34 mouse cellular contexts compared by ENCODE assay signal in the genomic region with DNA sequence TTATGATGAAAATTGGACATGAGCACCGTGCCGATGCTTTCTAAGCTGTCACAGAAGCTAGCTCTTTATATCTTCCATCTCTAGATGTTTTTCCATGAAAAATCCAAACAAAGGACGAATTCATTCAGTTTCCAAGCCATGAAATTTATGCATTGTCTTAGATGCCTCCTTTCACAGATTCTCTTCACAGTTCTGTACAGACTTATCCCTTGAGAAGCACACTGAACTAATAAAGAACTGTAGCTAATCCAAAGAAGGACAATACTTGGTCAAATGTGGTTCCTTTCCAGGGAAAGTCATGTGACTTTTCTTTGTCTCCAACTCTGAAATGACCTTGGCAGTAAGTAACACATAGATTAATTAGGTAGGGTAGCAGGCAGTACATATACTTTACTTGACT. TPM values are rescaled to one million over a fixed set of nuclear protein-coding genes. Genes with fewer than 3 reads are reported as not detected.
"Had no signal": no experiment of that assay in that cellular context is flagged by ENCODE, and none has a peak within 500 bp of the region (broad histone marks: within the 10 kb centered on the region; RNA-seq: fewer than 3 reads in every experiment).

No protein-coding gene starts in this region.

- H3K4me1 ChIP-seq: limb, embryonic 10.5 days; limb, embryonic 12.5 days; limb, embryonic 13.5 days; limb, embryonic 15.5 days; liver, embryonic 12.5 days; liver, embryonic 13.5 days; liver, embryonic 15.5 days; lung, embryonic 15.5 days; megakaryocyte, embryonic 14.5 days; midbrain, embryonic 13.5 days; neural tube, embryonic 12.5 days had no signal

- H3K4me3 ChIP-seq: left cerebral cortex, adult 2 months; limb, embryonic 10.5 days; limb, embryonic 12.5 days; limb, embryonic 13.5 days; limb, embryonic 15.5 days; liver, embryonic 12.5 days; liver, embryonic 13.5 days; liver, embryonic 15.5 days; lung, embryonic 15.5 days; megakaryocyte, embryonic 14.5 days; midbrain, embryonic 13.5 days; myocyte; neural tube, embryonic 12.5 days had no signal

- H3K27ac ChIP-seq: left cerebral cortex, adult 2 months; limb, embryonic 10.5 days; limb, embryonic 12.5 days; limb, embryonic 13.5 days; limb, embryonic 15.5 days; liver, embryonic 12.5 days; liver, embryonic 13.5 days; liver, embryonic 14.5 days; liver, embryonic 15.5 days; lung, embryonic 15.5 days; macrophage; midbrain, embryonic 13.5 days; neural tube, embryonic 12.5 days had no signal

- ATAC-seq: liver, embryonic 12.5 days; liver, postnatal 0 days; lung, postnatal 0 days; midbrain, embryonic 13.5 days had no signal

- H3K4me2 ChIP-seq: limb, embryonic 12.5 days; limb, embryonic 13.5 days; limb, embryonic 15.5 days; liver, embryonic 11.5 days; liver, embryonic 12.5 days; liver, embryonic 13.5 days; liver, embryonic 15.5 days; lung, embryonic 14.5 days; lung, embryonic 15.5 days; midbrain, embryonic 13.5 days; neural tube, embryonic 12.5 days had no signal

- H3K27me3 ChIP-seq: limb, embryonic 12.5 days; limb, embryonic 13.5 days; limb, embryonic 15.5 days; liver, embryonic 12.5 days; liver, embryonic 13.5 days; liver, embryonic 15.5 days; lung, embryonic 15.5 days; megakaryocyte, embryonic 14.5 days; midbrain, embryonic 13.5 days; neural tube, embryonic 12.5 days had no signal

- H3K9ac ChIP-seq: limb, embryonic 12.5 days; limb, embryonic 13.5 days; limb, embryonic 15.5 days; liver, embryonic 12.5 days; liver, embryonic 13.5 days; liver, embryonic 14.5 days; liver, embryonic 15.5 days; liver, postnatal 0 days; lung, embryonic 14.5 days; lung, embryonic 15.5 days; midbrain, embryonic 13.5 days; neural tube, embryonic 12.5 days had no signal

- H3K9me3 ChIP-seq: limb, embryonic 10.5 days; limb, embryonic 12.5 days; limb, embryonic 13.5 days; limb, embryonic 15.5 days; liver, embryonic 12.5 days; liver, embryonic 13.5 days; liver, embryonic 15.5 days; lung, embryonic 15.5 days; megakaryocyte, embryonic 14.5 days; midbrain, embryonic 13.5 days; neural tube, embryonic 12.5 days had no signal

- DNase-seq: layer of hippocampus, postnatal 36 days; left cerebral cortex, postnatal 4 days; liver; liver, embryonic 13.5 days; liver, postnatal 0 days; lung, adult 18-20 months; lung, adult 2 months; lung, embryonic 14.5 days; lung, postnatal 10 days; lung, postnatal 14 days; lung, postnatal 4 days had no signal

- H3K36me3 ChIP-seq: limb, embryonic 10.5 days; limb, embryonic 12.5 days; limb, embryonic 13.5 days; limb, embryonic 15.5 days; liver, embryonic 12.5 days; liver, embryonic 13.5 days; liver, embryonic 15.5 days; lung, embryonic 15.5 days; midbrain, embryonic 13.5 days; neural tube, embryonic 12.5 days had no signal

RNA-seq across cellular contexts. Expression of a gene that starts 2.8 kb away (rescaled TPM):
- polyA plus RNA-seq: limb, embryonic 10.5 days; limb, embryonic 11.5 days; limb, embryonic 12.5 days; limb, embryonic 13.5 days; limb, embryonic 15.5 days; liver, adult 2 months; liver, embryonic 11.5 days; liver, embryonic 12.5 days; liver, embryonic 13.5 days; liver, embryonic 14.5 days; liver, embryonic 15.5 days; liver, embryonic 16.5 days; liver, postnatal 0 days; lung, embryonic 14.5 days; lung, embryonic 15.5 days; lung, embryonic 16.5 days; lung, postnatal 0 days; macrophage; midbrain, embryonic 13.5 days; midbrain, postnatal 0 days; myocyte; neural tube, embryonic 11.5 days; neural tube, embryonic 12.5 days had no signal

RNA-seq across cellular contexts. Expression of a gene that starts 15.5 kb away (rescaled TPM):
- polyA plus RNA-seq: limb, embryonic 10.5 days; limb, embryonic 11.5 days; limb, embryonic 12.5 days; limb, embryonic 13.5 days; limb, embryonic 14.5 days; limb, embryonic 15.5 days; liver, adult 2 months; liver, embryonic 11.5 days; liver, embryonic 12.5 days; liver, embryonic 13.5 days; liver, embryonic 14.5 days; liver, embryonic 15.5 days; liver, embryonic 16.5 days; liver, postnatal 0 days; lung, adult 2 months; lung, embryonic 14.5 days; lung, embryonic 15.5 days; lung, embryonic 16.5 days; lung, postnatal 0 days; midbrain, embryonic 13.5 days; midbrain, postnatal 0 days; myocyte; neural tube, embryonic 11.5 days; neural tube, embryonic 12.5 days had no signal

RNA-seq across cellular contexts. Expression of a gene that starts 30.7 kb away (rescaled TPM):
- polyA plus RNA-seq: limb, embryonic 10.5 days; limb, embryonic 11.5 days; limb, embryonic 12.5 days; limb, embryonic 13.5 days; limb, embryonic 14.5 days; limb, embryonic 15.5 days; liver, adult 2 months; liver, embryonic 11.5 days; liver, embryonic 12.5 days; liver, embryonic 13.5 days; liver, embryonic 14.5 days; liver, embryonic 15.5 days; liver, embryonic 16.5 days; liver, postnatal 0 days; lung, adult 2 months; lung, embryonic 14.5 days; lung, embryonic 15.5 days; lung, embryonic 16.5 days; lung, postnatal 0 days; macrophage; midbrain, embryonic 13.5 days; midbrain, postnatal 0 days; myocyte; neural tube, embryonic 11.5 days; neural tube, embryonic 12.5 days had no signal

RNA-seq across cellular contexts. Expression of a gene that starts 50.6 kb away (rescaled TPM):
- polyA plus RNA-seq: limb, embryonic 10.5 days; limb, embryonic 11.5 days; limb, embryonic 12.5 days; limb, embryonic 13.5 days; limb, embryonic 14.5 days; limb, embryonic 15.5 days; liver, adult 2 months; liver, embryonic 11.5 days; liver, embryonic 12.5 days; liver, embryonic 13.5 days; liver, embryonic 14.5 days; liver, embryonic 15.5 days; liver, embryonic 16.5 days; liver, postnatal 0 days; lung, adult 2 months; lung, embryonic 14.5 days; lung, embryonic 15.5 days; lung, embryonic 16.5 days; lung, postnatal 0 days; macrophage; midbrain, embryonic 13.5 days; midbrain, postnatal 0 days; myocyte; neural tube, embryonic 11.5 days; neural tube, embryonic 12.5 days had no signal
